Mouse (Mus musculus): ENCODE measurements around the gene Best2. TPM values are rescaled to one million over a fixed set of nuclear protein-coding genes. Genes with fewer than 3 reads are reported as not detected.

Gene Best2
- polyA plus RNA-seq, 1 experiment from 2014 or later: not detected

- no peak for DNase-seq (ENCODE audit: low spot score)
- Histone ChIP-seq H3K27me3 (replicated peaks; ENCODE audit: control insufficient read depth, insufficient read depth, low read length) (no peaks in the 10 kb centered on the region), H3K4me3 (ENCODE audit: low read depth, low read length) (peak overlapping the region; percentile 93), H3K4me2 (ENCODE audit: low read length) (peak overlapping the region; percentile 66), H3K9me3 (ENCODE audit: control insufficient read depth, low read length) (no peaks in the 10 kb centered on the region), H3K9ac (ENCODE audit: low read length) (peak overlapping the region; percentile 90), H3K27ac (ENCODE audit: low read depth) (peak overlapping the region; percentile 89), H3K4me1 (replicated peaks; ENCODE audit: control insufficient read depth, insufficient read depth, low read length) (peaks cover 28% of the 10 kb centered on the region), H3K36me3 (ENCODE audit: control insufficient read depth, insufficient read depth, low read length) (peaks cover 49% of the 10 kb centered on the region)
- no peak for ATAC-seq (replicated peaks; ENCODE audit: low FRiP score, low TSS enrichment, low read depth)
- WGBS: 1% methylated on average over 13 of the region's 13 CpGs
Observed at GRCm38 (mm10) chr8:85027516-85027855, 13.2 kb upstream of the Best2 start.

- Histone ChIP-seq H3K9ac (ENCODE audit: low read length) (peak within 1 kb of the TSS; percentile 90), H3K4me3 (ENCODE audit: low read depth, low read length) (peak within 1 kb of the TSS; percentile 93), H3K9me3 (ENCODE audit: control insufficient read depth, low read length) (no peaks in the 10 kb centered on the region), H3K4me2 (ENCODE audit: low read length) (peak within 1 kb of the TSS; percentile 66), H3K36me3 (ENCODE audit: control insufficient read depth, insufficient read depth, low read length) (peaks cover 49% of the 10 kb centered on the region), H3K27ac (ENCODE audit: low read depth) (peak within 1 kb of the TSS; percentile 89), H3K4me1 (replicated peaks; ENCODE audit: control insufficient read depth, insufficient read depth, low read length) (peaks cover 28% of the 10 kb centered on the region), H3K27me3 (replicated peaks; ENCODE audit: control insufficient read depth, insufficient read depth, low read length) (no peaks in the 10 kb centered on the region)
- DNase-seq (ENCODE audit: low spot score) (peak; percentile 96), ATAC-seq (replicated peaks; ENCODE audit: low FRiP score, low TSS enrichment, low read depth) (peak; percentile 79)
- under 1% methylated on average over 75 of the region's 75 CpGs for WGBS
Observed at GRCm38 (mm10) chr8:85026670-85027515, 12.6 kb upstream of the Best2 start, which contains the start of gene Trir. Trir (plus strand) TSS chr8:85026823.

GRCm38 (mm10) chr8:85025098-85025932, 11.0 kb upstream of the Best2 start, which contains the start of gene Asna1:
Asna1 (minus strand) TSS chr8:85025281.
- Histone ChIP-seq H3K9me3 (ENCODE audit: control insufficient read depth, low read length) (no peaks in the 10 kb centered on the region), H3K4me3 (ENCODE audit: low read depth, low read length) (peak within 1 kb of the TSS; percentile 93), H3K36me3 (ENCODE audit: control insufficient read depth, insufficient read depth, low read length) (peaks cover 41% of the 10 kb centered on the region), H3K9ac (ENCODE audit: low read length) (peak within 1 kb of the TSS; percentile 67), H3K27me3 (replicated peaks; ENCODE audit: control insufficient read depth, insufficient read depth, low read length) (no peaks in the 10 kb centered on the region), H3K27ac (ENCODE audit: low read depth) (peak within 1 kb of the TSS; percentile 89), H3K4me2 (ENCODE audit: low read length) (peak within 1 kb of the TSS; percentile 66), H3K4me1 (replicated peaks; ENCODE audit: control insufficient read depth, insufficient read depth, low read length) (peaks cover 28% of the 10 kb centered on the region)
- DNase-seq (ENCODE audit: low spot score) (peak; percentile 91), ATAC-seq (replicated peaks; ENCODE audit: low FRiP score, low TSS enrichment, low read depth) (peak; percentile 93)
- 4% methylated on average over 30 of the region's 30 CpGs for WGBS

- Histone ChIP-seq H3K4me1 (replicated peaks; ENCODE audit: control insufficient read depth, insufficient read depth, low read length) (peaks cover 24% of the 10 kb centered on the region), H3K4me3 (ENCODE audit: low read depth, low read length) (0 out of 2 replicates have a peak overlapping the region, but pooled peaks have one; percentile 93), H3K9me3 (ENCODE audit: control insufficient read depth, low read length) (no peaks in the 10 kb centered on the region), H3K27me3 (replicated peaks; ENCODE audit: control insufficient read depth, insufficient read depth, low read length) (no peaks in the 10 kb centered on the region), H3K27ac (ENCODE audit: low read depth) (no peak overlapping the region), H3K36me3 (ENCODE audit: control insufficient read depth, insufficient read depth, low read length) (peaks cover 42% of the 10 kb centered on the region), H3K9ac (ENCODE audit: low read length) (no peak overlapping the region), H3K4me2 (ENCODE audit: low read length) (peak overlapping the region; percentile 66)
- WGBS: 92% methylated on average over 3 of the region's 3 CpGs
- ATAC-seq (replicated peaks; ENCODE audit: low FRiP score, low TSS enrichment, low read depth): no peak
- DNase-seq (ENCODE audit: low spot score): no peak
Observed at GRCm38 (mm10) chr8:85023846-85024245, 9.5 kb upstream of the Best2 start.

- 95% methylated on average over 3 of the region's 3 CpGs for WGBS
- Histone ChIP-seq H3K27ac (ENCODE audit: low read depth) (no peak overlapping the region), H3K36me3 (ENCODE audit: control insufficient read depth, insufficient read depth, low read length) (peaks cover 56% of the 10 kb centered on the region), H3K27me3 (replicated peaks; ENCODE audit: control insufficient read depth, insufficient read depth, low read length) (no peaks in the 10 kb centered on the region), H3K9ac (ENCODE audit: low read length) (no peak overlapping the region), H3K4me3 (ENCODE audit: low read depth, low read length) (no peak overlapping the region), H3K4me1 (replicated peaks; ENCODE audit: control insufficient read depth, insufficient read depth, low read length) (peaks cover 14% of the 10 kb centered on the region), H3K4me2 (ENCODE audit: low read length) (no peak overlapping the region), H3K9me3 (ENCODE audit: control insufficient read depth, low read length) (no peaks in the 10 kb centered on the region)
- DNase-seq (ENCODE audit: low spot score) (no peak), ATAC-seq (replicated peaks; ENCODE audit: low FRiP score, low TSS enrichment, low read depth) (no peak)
Observed at GRCm38 (mm10) chr8:85021514-85022055, 7.3 kb upstream of the Best2 start.

- ATAC-seq (replicated peaks; ENCODE audit: low FRiP score, low TSS enrichment, low read depth): no peak
- Histone ChIP-seq H3K27ac (ENCODE audit: low read depth) (no peak overlapping the region), H3K4me2 (ENCODE audit: low read length) (no peak overlapping the region), H3K4me3 (ENCODE audit: low read depth, low read length) (no peak overlapping the region), H3K27me3 (replicated peaks; ENCODE audit: control insufficient read depth, insufficient read depth, low read length) (peaks cover 18% of the 10 kb centered on the region; the same call in 1 of the 2 replicates), H3K9me3 (ENCODE audit: control insufficient read depth, low read length) (no peaks in the 10 kb centered on the region), H3K4me1 (replicated peaks; ENCODE audit: control insufficient read depth, insufficient read depth, low read length) (no peaks in the 10 kb centered on the region), H3K9ac (ENCODE audit: low read length) (no peak overlapping the region), H3K36me3 (ENCODE audit: control insufficient read depth, insufficient read depth, low read length) (peaks cover 39% of the 10 kb centered on the region)
- WGBS: 44% methylated on average over 5 of the region's 5 CpGs
- DNase-seq (ENCODE audit: low spot score): no peak
Observed at GRCm38 (mm10) chr8:85017209-85017608, 2.9 kb upstream of the Best2 start.

- no peaks in the 10 kb centered on the region for H3K4me1 ChIP-seq (replicated peaks; ENCODE audit: control insufficient read depth, insufficient read depth, low read length)
- 68% methylated on average over 10 of the region's 10 CpGs for WGBS
- H3K27me3 ChIP-seq (replicated peaks; ENCODE audit: control insufficient read depth, insufficient read depth, low read length): peaks cover 19% of the 10 kb centered on the region
- DNase-seq (ENCODE audit: low spot score) (no peak), ATAC-seq (replicated peaks; ENCODE audit: low FRiP score, low TSS enrichment, low read depth) (no peak)
- H3K27ac ChIP-seq (ENCODE audit: low read depth): no peak overlapping the region
- H3K4me3 ChIP-seq (ENCODE audit: low read depth, low read length): no peak overlapping the region
- H3K36me3 ChIP-seq (ENCODE audit: control insufficient read depth, insufficient read depth, low read length): peaks cover 35% of the 10 kb centered on the region
- H3K9me3 ChIP-seq (ENCODE audit: control insufficient read depth, low read length): no peaks in the 10 kb centered on the region
- no peak overlapping the region for H3K4me2 ChIP-seq (ENCODE audit: low read length)
- no peak overlapping the region for H3K9ac ChIP-seq (ENCODE audit: low read length)
Observed at GRCm38 (mm10) chr8:85016724-85017123, 2.4 kb upstream of the Best2 start.

GRCm38 (mm10) chr8:85013230-85013840, 996 bp downstream of the Best2 start:
- no peak overlapping the region for H3K9ac ChIP-seq (ENCODE audit: low read length)
- H3K9me3 ChIP-seq (ENCODE audit: control insufficient read depth, low read length): no peaks in the 10 kb centered on the region
- peak overlapping the region; percentile 46 for H3K4me2 ChIP-seq (ENCODE audit: low read length)
- peaks cover 9% of the 10 kb centered on the region for H3K36me3 ChIP-seq (ENCODE audit: control insufficient read depth, insufficient read depth, low read length)
- H3K4me3 ChIP-seq (ENCODE audit: low read depth, low read length): peak overlapping the region; percentile 17
- H3K27ac ChIP-seq (ENCODE audit: low read depth): no peak overlapping the region
- peaks cover 45% of the 10 kb centered on the region for H3K27me3 ChIP-seq (replicated peaks; ENCODE audit: control insufficient read depth, insufficient read depth, low read length)
- DNase-seq (ENCODE audit: low spot score) (peak; percentile 83), ATAC-seq (replicated peaks; ENCODE audit: low FRiP score, low TSS enrichment, low read depth) (peak; percentile 59)
- WGBS: 3% methylated on average over 23 of the region's 26 CpGs
- H3K4me1 ChIP-seq (replicated peaks; ENCODE audit: control insufficient read depth, insufficient read depth, low read length): no peaks in the 10 kb centered on the region

Data from intestine, embryonic 14.5 days (tissue).